Mouse (Mus musculus) thymus, adult 2 months (tissue): ENCODE results near the gene AU021092.

Experiments used
- CTCF ChIP-seq: fragments of 200-500 bp; IDR thresholded peaks from 2 replicates; pipeline ENCODE4 v1.5.1; 2012; ENCODE audit warnings: mild to moderate bottlenecking, control low read depth, low read length, moderate library complexity, borderline replicate concordance; ENCODE audit not compliant: control insufficient read depth, poor library complexity, insufficient read depth; ENCODE audit errors: extremely low read depth
- POLR2A ChIP-seq: fragments of 200-500 bp; IDR thresholded peaks from 2 replicates; pipeline ENCODE4 v1.6.1; 2012; ENCODE audit warnings: mild to moderate bottlenecking, low read length, control low read depth, moderate library complexity; ENCODE audit not compliant: control insufficient read depth, poor library complexity, insufficient read depth; ENCODE audit errors: extremely low read depth

DNA sequence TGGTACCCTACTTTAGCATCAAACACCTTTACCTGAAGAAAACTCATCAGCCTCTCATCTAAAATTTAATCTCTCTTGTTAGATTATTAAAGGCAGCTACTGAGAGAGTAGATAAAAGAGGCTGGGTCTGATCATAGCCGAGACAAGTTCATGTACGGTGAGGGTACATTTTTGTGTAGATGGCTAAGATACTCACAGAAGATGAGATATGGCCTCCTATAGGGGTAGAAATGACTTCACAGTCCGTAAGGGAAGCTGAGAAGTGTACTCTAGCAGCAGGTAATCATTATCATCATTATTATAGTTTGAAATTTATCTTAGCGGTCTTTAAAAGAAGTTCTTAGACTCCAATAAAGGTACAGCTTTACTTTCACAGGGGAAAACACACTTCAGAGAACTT is 10.9 kb upstream of the AU021092 start:
- TF ChIP-seq CTCF (no peak), POLR2A (no peak)
